Mouse (Mus musculus): ENCODE measurements around the gene Il12a. TPM values are rescaled to one million over a fixed set of nuclear protein-coding genes. Genes with fewer than 3 reads are reported as not detected.

Il12a gene
- 2.2 and 2.6 TPM in 2 replicates for polyA plus RNA-seq (2021; fragmentation: Nextera tagmentation)
- long read RNA-seq, experiment 1, result 0 reads
- long read RNA-seq, experiment 2, partial matches to known transcripts, result 0 of 2 reads
- long read RNA-seq, experiment 2, other reads (novel, unspliced or antisense), result 1 of 2 reads

GRCm38 (mm10) chr3:68690344-68690743 is at the start of gene Il12a:
TSS of gene Il12a (plus strand) at chr3:68690644.

Other genes with a start within 250 kb of the Il12a start
- 1.7 and 2.8 TPM in 2 replicates for gene 1110032F04Rik, start 178.9 kb downstream of the Il12a start, polyA plus RNA-seq (2021; fragmentation: Nextera tagmentation)